Mouse (Mus musculus): ENCODE measurements around the gene Ash1l. TPM values are rescaled to one million over a fixed set of nuclear protein-coding genes. Genes with fewer than 3 reads are reported as not detected.

The Ash1l gene
- polyA plus RNA-seq, 1 experiment from 2014 or later, result 5.5 TPM

DNA sequence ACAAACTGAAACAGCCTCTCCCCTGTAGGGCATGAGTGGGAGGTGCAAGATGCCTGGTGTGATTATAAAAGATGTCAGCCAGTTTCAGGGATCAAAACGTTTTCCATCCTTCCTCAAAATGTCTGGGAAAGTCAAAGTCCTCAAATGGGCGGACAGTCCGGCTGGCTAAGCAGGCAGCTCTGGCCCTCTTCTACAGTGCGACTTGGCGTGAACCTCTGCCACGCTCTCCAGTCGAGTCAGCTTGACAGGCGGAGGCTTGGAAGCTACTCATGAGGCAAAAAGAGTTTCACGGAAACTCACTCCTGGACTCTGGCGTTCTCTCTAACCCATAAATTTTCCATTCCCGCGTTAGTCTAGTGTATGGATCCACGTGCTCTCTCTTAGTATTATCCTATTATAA lies 31.4 kb upstream of the Ash1l start:
- Histone ChIP-seq H3K9me3 (replicated peaks; ENCODE audit: control insufficient read depth, low read length) (no peaks in the 10 kb centered on the region; the same call in 1 of the 2 replicates), H3K4me2 (ENCODE audit: low read depth, low read length) (no peak overlapping the region), H3K27ac (ENCODE audit: low read length) (no peak overlapping the region), H3K9ac (ENCODE audit: low read depth, low read length) (no peak overlapping the region), H3K27me3 (ENCODE audit: control insufficient read depth, insufficient read depth, low read depth, low read length) (no peaks in the 10 kb centered on the region), H3K4me3 (ENCODE audit: low read depth, low read length) (no peak overlapping the region), H3K36me3 (ENCODE audit: control insufficient read depth, insufficient read depth) (peaks cover 22% of the 10 kb centered on the region), H3K4me1 (ENCODE audit: control insufficient read depth, low read depth, low read length) (peaks cover 7% of the 10 kb centered on the region)
- WGBS (ENCODE audit: insufficient replicate concordance), result 72% methylated on average over 13 of the region's 13 CpGs
- no peak for ATAC-seq (ENCODE audit: low read depth)

DNA sequence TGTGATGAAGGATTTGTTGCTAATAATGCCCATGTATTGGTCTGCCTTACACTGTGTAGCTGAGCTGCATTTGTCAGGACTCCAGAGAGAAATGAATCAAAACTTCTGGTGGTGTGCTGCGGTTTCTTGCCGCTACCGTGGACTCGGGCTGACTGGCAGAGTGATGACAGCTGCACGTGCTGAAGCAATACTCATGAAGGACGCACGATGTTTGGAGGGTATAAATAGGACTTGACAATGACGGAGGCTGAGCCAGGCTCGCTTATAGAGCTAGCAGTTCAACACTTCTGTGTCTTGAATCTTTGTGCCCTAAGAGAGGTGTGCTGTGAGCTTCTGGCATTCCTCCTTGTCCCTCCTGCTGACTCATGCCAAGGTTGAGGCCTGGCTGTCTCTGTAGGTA lies 29.0 kb upstream of the Ash1l start:
- Histone ChIP-seq H3K4me1 (ENCODE audit: control insufficient read depth, low read depth, low read length) (no peaks in the 10 kb centered on the region), H3K36me3 (ENCODE audit: control insufficient read depth, insufficient read depth) (peaks cover 28% of the 10 kb centered on the region), H3K4me3 (ENCODE audit: low read depth, low read length) (no peak overlapping the region), H3K4me2 (ENCODE audit: low read depth, low read length) (no peak overlapping the region), H3K9ac (ENCODE audit: low read depth, low read length) (no peak overlapping the region), H3K27me3 (ENCODE audit: control insufficient read depth, insufficient read depth, low read depth, low read length) (no peaks in the 10 kb centered on the region), H3K9me3 (replicated peaks; ENCODE audit: control insufficient read depth, low read length) (no peaks in the 10 kb centered on the region; the same call in 1 of the 2 replicates), H3K27ac (ENCODE audit: low read length) (no peak overlapping the region)
- WGBS (ENCODE audit: insufficient replicate concordance), result 91% methylated on average over 9 of the region's 9 CpGs
- ATAC-seq (ENCODE audit: low read depth), result no peak

DNA sequence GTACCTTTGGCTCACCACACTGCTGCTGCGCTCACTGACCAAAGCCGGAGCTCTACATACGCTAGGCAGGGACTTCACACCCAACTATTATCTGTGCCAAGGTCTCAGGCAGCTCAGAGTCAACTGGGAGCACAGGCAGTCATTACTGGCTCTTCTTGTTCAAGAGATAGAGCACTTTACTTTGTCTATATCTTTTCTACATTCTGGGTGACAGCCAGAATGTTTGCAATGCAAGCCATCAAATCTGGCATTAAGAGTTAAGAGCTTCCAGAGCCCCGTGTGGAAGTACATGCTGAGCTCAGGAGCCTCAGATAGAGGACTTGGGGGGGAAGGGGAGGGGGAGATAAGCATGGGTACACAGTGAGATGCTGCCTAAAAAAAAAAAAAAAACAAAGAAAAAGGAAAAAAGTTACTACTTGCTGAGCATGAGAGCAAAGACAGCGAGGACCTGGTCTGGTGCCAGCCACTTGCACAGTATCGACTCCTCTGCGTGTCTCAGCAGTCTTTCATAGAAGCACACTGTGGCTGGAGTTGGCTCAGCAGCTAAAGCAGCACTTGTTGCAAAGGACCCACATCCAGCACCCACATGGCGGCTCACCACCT lies 26.3 kb upstream of the Ash1l start:
- ATAC-seq (ENCODE audit: low read depth), result no peak
- H3K4me3 ChIP-seq (ENCODE audit: low read depth, low read length), result no peak overlapping the region
- H3K9me3 ChIP-seq (replicated peaks; ENCODE audit: control insufficient read depth, low read length), result no peaks in the 10 kb centered on the region; the same call in 1 of the 2 replicates
- H3K9ac ChIP-seq (ENCODE audit: low read depth, low read length), result no peak overlapping the region
- WGBS (ENCODE audit: insufficient replicate concordance), result 67% methylated on average over 8 of the region's 8 CpGs
- no peak overlapping the region for H3K4me2 ChIP-seq (ENCODE audit: low read depth, low read length)
- H3K36me3 ChIP-seq (ENCODE audit: control insufficient read depth, insufficient read depth), result peaks cover 33% of the 10 kb centered on the region
- no peaks in the 10 kb centered on the region for H3K27me3 ChIP-seq (ENCODE audit: control insufficient read depth, insufficient read depth, low read depth, low read length)
- H3K4me1 ChIP-seq (ENCODE audit: control insufficient read depth, low read depth, low read length), result no peaks in the 10 kb centered on the region
- H3K27ac ChIP-seq (ENCODE audit: low read length), result no peak overlapping the region

DNA sequence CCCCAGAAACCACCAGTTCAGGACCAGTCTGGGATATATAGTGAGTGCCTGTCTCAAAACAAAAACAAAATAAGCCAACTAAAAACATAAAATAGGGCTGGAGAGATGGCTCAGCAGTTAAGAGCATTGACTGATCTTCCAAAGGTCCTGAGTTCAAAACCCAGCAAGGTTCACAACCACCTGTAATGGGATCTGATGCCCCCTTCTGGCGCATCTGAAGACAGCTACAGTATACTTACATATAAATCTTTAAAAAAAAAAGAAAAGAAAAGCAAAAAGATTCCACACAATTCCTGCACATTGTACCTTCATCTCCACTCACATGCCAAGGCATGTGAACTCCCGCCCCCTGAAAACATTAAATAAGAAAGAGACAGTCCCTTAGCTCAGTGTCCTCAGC lies 24.8 kb upstream of the Ash1l start:
- Histone ChIP-seq H3K9ac (ENCODE audit: low read depth, low read length) (no peak overlapping the region), H3K36me3 (ENCODE audit: control insufficient read depth, insufficient read depth) (peaks cover 33% of the 10 kb centered on the region), H3K27ac (ENCODE audit: low read length) (no peak overlapping the region), H3K4me1 (ENCODE audit: control insufficient read depth, low read depth, low read length) (no peaks in the 10 kb centered on the region), H3K4me3 (ENCODE audit: low read depth, low read length) (no peak overlapping the region), H3K4me2 (ENCODE audit: low read depth, low read length) (no peak overlapping the region), H3K27me3 (ENCODE audit: control insufficient read depth, insufficient read depth, low read depth, low read length) (no peaks in the 10 kb centered on the region), H3K9me3 (replicated peaks; ENCODE audit: control insufficient read depth, low read length) (no peaks in the 10 kb centered on the region; the same call in 1 of the 2 replicates)
- ATAC-seq (ENCODE audit: low read depth), result no peak
- 82% methylated on average over 2 of the region's 2 CpGs for WGBS (ENCODE audit: insufficient replicate concordance)

DNA sequence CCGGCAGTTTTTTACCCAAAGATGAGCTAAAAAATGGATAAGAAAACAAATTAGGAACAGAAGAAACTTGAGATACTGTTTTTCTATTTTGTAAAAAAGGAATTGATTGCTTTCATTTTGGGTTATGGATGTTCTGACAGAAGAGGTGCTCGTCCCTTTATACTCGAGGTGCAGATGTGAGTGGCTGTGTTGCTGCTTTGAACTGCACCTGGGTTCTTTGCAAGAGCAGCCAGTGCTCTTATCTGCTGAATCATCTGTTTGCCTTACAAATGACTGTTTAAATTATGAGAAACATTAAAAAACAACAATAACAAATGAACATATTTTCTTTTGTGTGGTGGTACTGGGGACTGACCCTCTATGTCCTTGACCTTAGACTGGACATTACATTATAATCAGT lies 20.9 kb upstream of the Ash1l start:
- no peak for ATAC-seq (ENCODE audit: low read depth)
- Histone ChIP-seq H3K4me2 (ENCODE audit: low read depth, low read length) (no peak overlapping the region), H3K4me1 (ENCODE audit: control insufficient read depth, low read depth, low read length) (no peaks in the 10 kb centered on the region), H3K36me3 (ENCODE audit: control insufficient read depth, insufficient read depth) (peaks cover 15% of the 10 kb centered on the region), H3K27ac (ENCODE audit: low read length) (no peak overlapping the region), H3K4me3 (ENCODE audit: low read depth, low read length) (no peak overlapping the region), H3K27me3 (ENCODE audit: control insufficient read depth, insufficient read depth, low read depth, low read length) (no peaks in the 10 kb centered on the region), H3K9me3 (replicated peaks; ENCODE audit: control insufficient read depth, low read length) (no peaks in the 10 kb centered on the region), H3K9ac (ENCODE audit: low read depth, low read length) (no peak overlapping the region)
- 72% methylated on average over 3 of the region's 3 CpGs for WGBS (ENCODE audit: insufficient replicate concordance)

DNA sequence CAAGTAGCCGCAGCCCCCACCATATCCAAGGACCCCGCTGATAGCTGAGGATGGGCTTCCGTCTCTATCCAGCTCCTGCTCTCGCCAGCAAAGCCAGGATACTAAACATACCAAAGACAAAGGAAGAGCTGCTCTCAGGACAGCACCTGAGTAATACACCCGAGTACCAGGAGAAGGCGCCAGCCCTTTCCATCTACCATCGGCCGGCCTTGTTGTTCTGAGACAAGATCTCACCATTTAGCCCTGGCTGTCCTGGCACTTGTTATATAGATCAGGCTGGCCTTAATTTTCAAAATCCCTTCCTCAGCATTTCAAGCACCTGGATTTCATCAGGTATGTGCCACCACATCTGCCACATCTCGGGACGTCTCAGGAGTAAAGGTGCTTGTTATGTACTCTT lies 11.4 kb upstream of the Ash1l start:
- Histone ChIP-seq H3K27me3 (ENCODE audit: control insufficient read depth, insufficient read depth, low read depth, low read length) (no peaks in the 10 kb centered on the region), H3K4me2 (ENCODE audit: low read depth, low read length) (no peak overlapping the region), H3K4me3 (ENCODE audit: low read depth, low read length) (no peak overlapping the region), H3K36me3 (ENCODE audit: control insufficient read depth, insufficient read depth) (peaks cover 9% of the 10 kb centered on the region), H3K4me1 (ENCODE audit: control insufficient read depth, low read depth, low read length) (peaks cover 4% of the 10 kb centered on the region), H3K27ac (ENCODE audit: low read length) (no peak overlapping the region), H3K9ac (ENCODE audit: low read depth, low read length) (no peak overlapping the region), H3K9me3 (replicated peaks; ENCODE audit: control insufficient read depth, low read length) (no peaks in the 10 kb centered on the region)
- WGBS (ENCODE audit: insufficient replicate concordance), result 88% methylated on average over 10 of the region's 10 CpGs
- no peak for ATAC-seq (ENCODE audit: low read depth)

DNA sequence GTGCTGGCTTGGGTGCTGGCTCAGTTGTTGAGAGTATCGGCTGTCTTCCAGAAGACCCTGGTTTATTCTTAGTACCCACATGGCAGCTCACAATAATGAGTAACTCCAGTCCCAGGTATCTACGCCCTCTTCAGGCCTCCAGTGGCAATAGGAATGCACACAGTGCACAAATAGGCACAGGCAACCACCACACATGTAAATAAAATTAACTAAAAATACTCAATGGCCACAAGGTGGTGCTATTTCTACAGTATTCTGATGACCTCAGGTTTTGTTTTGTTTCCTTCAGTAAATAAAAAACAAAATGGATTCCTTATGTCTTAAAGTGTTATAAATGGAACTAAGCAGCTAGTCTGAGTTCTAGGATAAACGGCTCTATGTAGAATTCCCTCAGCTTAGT lies 10.7 kb upstream of the Ash1l start:
- Histone ChIP-seq H3K4me1 (ENCODE audit: control insufficient read depth, low read depth, low read length) (peaks cover 5% of the 10 kb centered on the region), H3K27me3 (ENCODE audit: control insufficient read depth, insufficient read depth, low read depth, low read length) (no peaks in the 10 kb centered on the region), H3K4me3 (ENCODE audit: low read depth, low read length) (no peak overlapping the region), H3K36me3 (ENCODE audit: control insufficient read depth, insufficient read depth) (peaks cover 9% of the 10 kb centered on the region), H3K9me3 (replicated peaks; ENCODE audit: control insufficient read depth, low read length) (no peaks in the 10 kb centered on the region), H3K9ac (ENCODE audit: low read depth, low read length) (no peak overlapping the region), H3K27ac (ENCODE audit: low read length) (no peak overlapping the region), H3K4me2 (ENCODE audit: low read depth, low read length) (no peak overlapping the region)
- no peak for ATAC-seq (ENCODE audit: low read depth)
- 55% methylated on average over 3 of the region's 3 CpGs for WGBS (ENCODE audit: insufficient replicate concordance)

DNA sequence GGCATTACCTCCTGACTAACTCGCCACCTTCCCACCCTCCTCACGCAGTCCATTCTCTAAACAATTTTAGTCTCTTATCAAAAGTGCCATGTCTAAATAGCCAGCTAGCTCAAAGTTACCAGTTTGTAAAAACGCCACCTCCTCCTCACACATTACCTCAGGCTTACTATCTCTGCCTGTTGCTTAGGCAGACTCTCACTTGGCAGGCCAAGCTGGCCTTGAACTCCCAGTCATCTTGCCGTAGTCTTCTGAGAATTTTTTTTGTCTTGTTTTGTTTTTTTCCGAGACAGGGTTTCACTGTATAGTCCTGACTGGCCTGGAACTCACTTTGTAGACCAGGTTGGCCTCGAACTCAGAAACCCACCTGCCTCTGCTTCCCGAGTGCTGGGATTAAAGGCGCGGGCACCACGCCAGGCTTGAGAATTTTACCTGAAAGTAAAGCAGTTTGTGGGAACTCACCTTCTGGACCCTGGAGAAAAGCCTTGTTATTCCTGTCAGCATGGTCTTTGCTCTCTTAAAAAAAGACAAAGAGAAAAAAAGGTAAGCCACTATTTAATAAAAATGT lies 8.0 kb upstream of the Ash1l start:
- H3K9me3 ChIP-seq (replicated peaks; ENCODE audit: control insufficient read depth, low read length), result no peaks in the 10 kb centered on the region
- no peak overlapping the region for H3K4me3 ChIP-seq (ENCODE audit: low read depth, low read length)
- no peaks in the 10 kb centered on the region for H3K27me3 ChIP-seq (ENCODE audit: control insufficient read depth, insufficient read depth, low read depth, low read length)
- H3K9ac ChIP-seq (ENCODE audit: low read depth, low read length), result no peak overlapping the region
- 81% methylated on average over 10 of the region's 10 CpGs for WGBS (ENCODE audit: insufficient replicate concordance)
- peaks cover 6% of the 10 kb centered on the region for H3K4me1 ChIP-seq (ENCODE audit: control insufficient read depth, low read depth, low read length)
- ATAC-seq (ENCODE audit: low read depth), result no peak
- no peak overlapping the region for H3K4me2 ChIP-seq (ENCODE audit: low read depth, low read length)
- H3K27ac ChIP-seq (ENCODE audit: low read length), result no peak overlapping the region
- peaks cover 9% of the 10 kb centered on the region for H3K36me3 ChIP-seq (ENCODE audit: control insufficient read depth, insufficient read depth)

DNA sequence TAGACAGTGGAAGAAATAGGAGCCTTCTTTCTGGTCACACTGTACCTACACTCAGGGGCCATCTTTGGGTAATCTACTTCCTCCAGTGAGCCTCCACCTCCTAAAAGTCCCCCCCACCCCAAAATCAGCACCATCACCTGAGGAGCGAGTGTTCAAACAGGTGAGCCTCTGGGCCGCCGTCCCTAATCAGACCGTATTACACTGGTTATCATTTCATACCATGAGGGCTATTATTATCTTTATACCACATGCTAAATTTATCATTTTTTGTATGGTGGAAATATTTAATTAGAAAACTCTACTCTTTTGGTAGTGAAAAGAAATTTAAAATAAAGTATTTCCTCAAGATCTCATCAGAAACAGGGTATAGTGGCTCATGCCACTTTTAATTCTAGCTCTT lies 6.3 kb upstream of the Ash1l start:
- Histone ChIP-seq H3K4me1 (ENCODE audit: control insufficient read depth, low read depth, low read length) (peaks cover 20% of the 10 kb centered on the region), H3K4me2 (ENCODE audit: low read depth, low read length) (no peak overlapping the region), H3K9ac (ENCODE audit: low read depth, low read length) (no peak overlapping the region), H3K27ac (ENCODE audit: low read length) (no peak overlapping the region), H3K36me3 (ENCODE audit: control insufficient read depth, insufficient read depth) (peaks cover 9% of the 10 kb centered on the region), H3K4me3 (ENCODE audit: low read depth, low read length) (no peak overlapping the region), H3K9me3 (replicated peaks; ENCODE audit: control insufficient read depth, low read length) (no peaks in the 10 kb centered on the region), H3K27me3 (ENCODE audit: control insufficient read depth, insufficient read depth, low read depth, low read length) (no peaks in the 10 kb centered on the region)
- 30% methylated on average over 4 of the region's 4 CpGs for WGBS (ENCODE audit: insufficient replicate concordance)
- ATAC-seq (ENCODE audit: low read depth), result no peak; the same call in 1 of the 2 replicates
